Mouse (Mus musculus) C2C12 (cell line): ENCODE data around the gene Cope. TPM values are rescaled to one million over a fixed set of nuclear protein-coding genes. Genes with fewer than 3 reads are reported as not detected.

ENCODE experiments used
- H3K27me3 ChIP-seq: one replicate; pipeline ENCODE4 v1.6.1; 2011; ENCODE audit not compliant: control insufficient read depth, insufficient read depth, insufficient read length
- H3K36me3 ChIP-seq: one replicate; pipeline ENCODE4 v1.6.1; 2011; ENCODE audit not compliant: control insufficient read depth, insufficient read depth
- H3K4me3 ChIP-seq: one replicate; pipeline ENCODE4 v1.5.1; 2011; ENCODE audit warnings: mild to moderate bottlenecking, control low read depth; ENCODE audit not compliant: poor library complexity, insufficient read depth, severe bottlenecking
- H3K79me2 ChIP-seq: one replicate; pipeline ENCODE4 v1.6.1; 2011; ENCODE audit not compliant: control insufficient read depth, insufficient read depth
- H3K79me3 ChIP-seq: one replicate; pipeline ENCODE4 v1.6.1; 2011; ENCODE audit warnings: low read depth, control low read depth
- H3ac ChIP-seq: one replicate; pipeline ENCODE3; 2011; ENCODE audit warnings: low read depth; ENCODE audit not compliant: control insufficient read depth, insufficient read length
- CEBPB ChIP-seq: IDR thresholded peaks from one replicate; pipeline ENCODE4 v1.6.1; 2011; ENCODE audit warnings: low read depth, mild to moderate bottlenecking, control low read depth, moderate library complexity
- CTCF ChIP-seq: IDR thresholded peaks from one replicate; pipeline ENCODE4 v1.5.1; 2011; ENCODE audit not compliant: control insufficient read depth, insufficient read depth, insufficient read length
- FOSL1 ChIP-seq: IDR thresholded peaks from one replicate; pipeline ENCODE4 v1.8.0; 2011; ENCODE audit warnings: mild to moderate bottlenecking, low read length; ENCODE audit not compliant: poor library complexity, insufficient read depth, severe bottlenecking
- MAX ChIP-seq: IDR thresholded peaks from one replicate; pipeline ENCODE4 v1.6.1; 2011; ENCODE audit warnings: mild to moderate bottlenecking, control low read depth
- MYOD1 ChIP-seq: IDR thresholded peaks from one replicate; pipeline ENCODE4 v1.6.1; 2011; ENCODE audit warnings: low read depth; ENCODE audit not compliant: control insufficient read depth, insufficient read length
- MYOG ChIP-seq: IDR thresholded peaks from one replicate; pipeline ENCODE4 v1.6.1; 2011; ENCODE audit not compliant: control insufficient read depth, insufficient read length; ENCODE audit errors: extremely low read depth
- USF1 ChIP-seq: IDR thresholded peaks from one replicate; pipeline ENCODE4 v1.6.1; 2011; ENCODE audit warnings: low read depth, mild to moderate bottlenecking, control low read depth, moderate library complexity
- polyA plus RNA-seq: library from polyadenylated mRNA; unstranded; fragments of >200 nt; fragmentation: generic; extraction: Trizol; gene quantifications from one replicate; pipeline ENCODE4 v1.2.1, GENCODE M21; 2012; ENCODE audit warnings: missing spikeins

Cope gene
- polyA plus RNA-seq, 1 experiment = 158 TPM

GRCm38 (mm10) chr8:70267674-70268073 lies 34.6 kb upstream of the Cope start:
- no peak overlapping the region for H3K4me3 ChIP-seq
- H3ac ChIP-seq = no peak overlapping the region
- H3K79me2 ChIP-seq = no peaks in the 10 kb centered on the region
- H3K27me3 ChIP-seq = no peaks in the 10 kb centered on the region
- H3K79me3 ChIP-seq = no peaks in the 10 kb centered on the region
- H3K36me3 ChIP-seq = peaks cover under 1% of the 10 kb centered on the region
- no peak for TF ChIP-seq USF1
- no peak for TF ChIP-seq MYOG
- no peak for TF ChIP-seq MYOD1
- no peak for TF ChIP-seq MAX
- no peak for TF ChIP-seq CEBPB
- TF ChIP-seq FOSL1 = no peak
- no peak for TF ChIP-seq CTCF

GRCm38 (mm10) chr8:70268311-70268710 lies 34.0 kb upstream of the Cope start:
- no peak for TF ChIP-seq MYOD1
- TF ChIP-seq MYOG = no peak
- no peak for TF ChIP-seq FOSL1
- no peak for TF ChIP-seq CEBPB
- TF ChIP-seq MAX = no peak
- TF ChIP-seq USF1 = no peak
- no peak for TF ChIP-seq CTCF
- Histone ChIP-seq H3K4me3 (no peak overlapping the region), H3ac (no peak overlapping the region), H3K79me2 (no peaks in the 10 kb centered on the region), H3K36me3 (no peaks in the 10 kb centered on the region), H3K79me3 (no peaks in the 10 kb centered on the region), H3K27me3 (no peaks in the 10 kb centered on the region)

GRCm38 (mm10) chr8:70268799-70269565 lies 33.3 kb upstream of the Cope start:
- no peaks in the 10 kb centered on the region for H3K36me3 ChIP-seq
- TF ChIP-seq CEBPB = no peak
- TF ChIP-seq USF1 = no peak
- TF ChIP-seq MAX = no peak
- no peak for TF ChIP-seq FOSL1
- no peak for TF ChIP-seq CTCF
- TF ChIP-seq MYOD1 = no peak

GRCm38 (mm10) chr8:70272949-70273348 lies 29.4 kb upstream of the Cope start:
- no peak for TF ChIP-seq MYOG
- TF ChIP-seq MYOD1 = no peak
- no peak for TF ChIP-seq MAX
- TF ChIP-seq USF1 = no peak
- TF ChIP-seq CTCF = no peak
- TF ChIP-seq CEBPB = no peak
- no peak for TF ChIP-seq FOSL1
- Histone ChIP-seq H3K36me3 (no peaks in the 10 kb centered on the region), H3K27me3 (no peaks in the 10 kb centered on the region), H3K79me2 (no peaks in the 10 kb centered on the region), H3K79me3 (no peaks in the 10 kb centered on the region), H3K4me3 (no peak overlapping the region), H3ac (no peak overlapping the region)

More at GRCm38 (mm10) chr8:70268799-70269565, 33.3 kb upstream of the Cope start:
- H3K79me3 ChIP-seq = no peaks in the 10 kb centered on the region
- no peak overlapping the region for H3ac ChIP-seq
- no peak overlapping the region for H3K4me3 ChIP-seq
- H3K79me2 ChIP-seq = no peaks in the 10 kb centered on the region
- H3K27me3 ChIP-seq = no peaks in the 10 kb centered on the region

- Histone ChIP-seq H3K79me2 (no peaks in the 10 kb centered on the region), H3ac (no peak overlapping the region), H3K27me3 (no peaks in the 10 kb centered on the region), H3K4me3 (no peak overlapping the region), H3K79me3 (no peaks in the 10 kb centered on the region), H3K36me3 (no peaks in the 10 kb centered on the region)
- TF ChIP-seq CEBPB (no peak), CTCF (no peak), MAX (no peak)
Measured at GRCm38 (mm10) chr8:70274350-70274749, 28.0 kb upstream of the Cope start.

- no peak for TF ChIP-seq CEBPB
- TF ChIP-seq MYOD1 = no peak
- no peak for TF ChIP-seq USF1
- no peak for TF ChIP-seq MAX
- no peak for TF ChIP-seq MYOG
- TF ChIP-seq CTCF = no peak
- TF ChIP-seq FOSL1 = no peak
- H3K36me3 ChIP-seq = no peaks in the 10 kb centered on the region
Measured at GRCm38 (mm10) chr8:70276476-70276875, 25.8 kb upstream of the Cope start.

More at GRCm38 (mm10) chr8:70276476-70276875, 25.8 kb upstream of the Cope start:
- no peaks in the 10 kb centered on the region for H3K79me2 ChIP-seq
- H3K27me3 ChIP-seq = no peaks in the 10 kb centered on the region
- H3K79me3 ChIP-seq = no peaks in the 10 kb centered on the region
- no peak overlapping the region for H3ac ChIP-seq
- no peak overlapping the region for H3K4me3 ChIP-seq
